9 mouse cellular contexts compared by ENCODE assay signal in genomic region chr11:86532834-86533233, GRCm38 (mm10). TPM values are rescaled to one million over a fixed set of nuclear protein-coding genes. Genes with fewer than 3 reads are reported as not detected.
DNase-seq lines count a peak whose midpoint lies in the region; ATAC-seq lines count a peak whose summit lies in the region.
"Had no signal": no experiment of that assay in that cellular context is flagged by ENCODE, and none has a peak within 500 bp of the region (broad histone marks: within the 10 kb centered on the region; RNA-seq: fewer than 3 reads in every experiment).

No protein-coding gene starts in this region.

- H3K4me1 ChIP-seq in midbrain, embryonic 11.5 days (ENCODE audit: control insufficient read depth, insufficient read depth, low read length): no peaks in the 10 kb centered on the region
- H3K4me1 ChIP-seq in midbrain, embryonic 15.5 days: no peaks in the 10 kb centered on the region
- H3K4me1 ChIP-seq: lung, embryonic 15.5 days had no signal

- peaks cover 3% of the 10 kb centered on the region; the same call in 1 of the 2 replicates for H3K36me3 ChIP-seq in midbrain, embryonic 11.5 days (ENCODE audit: control insufficient read depth, insufficient read depth, low read length)
- H3K36me3 ChIP-seq in midbrain, embryonic 15.5 days (replicated peaks): peaks cover 10% of the 10 kb centered on the region; the same call in 1 of the 2 replicates

- H3K27ac ChIP-seq in midbrain, embryonic 11.5 days (ENCODE audit: low read depth, low read length): no peak overlapping the region
- H3K27ac ChIP-seq in midbrain, embryonic 15.5 days: no peak overlapping the region
- H3K27ac ChIP-seq: lung, embryonic 15.5 days had no signal

- no peaks in the 10 kb centered on the region for H3K9me3 ChIP-seq in midbrain, embryonic 11.5 days (ENCODE audit: control insufficient read depth, low read length)
- H3K9me3 ChIP-seq in midbrain, embryonic 15.5 days: no peaks in the 10 kb centered on the region
- H3K9me3 ChIP-seq: lung, embryonic 15.5 days had no signal

- H3K4me2 ChIP-seq in midbrain, embryonic 11.5 days: no peak overlapping the region
- no peak overlapping the region for H3K4me2 ChIP-seq in midbrain, embryonic 15.5 days
- H3K4me2 ChIP-seq: lung, embryonic 15.5 days had no signal

- DNase-seq in cerebellum, adult 9-10 months: peak; percentile 28
- DNase-seq in midbrain, embryonic 11.5 days (ENCODE audit: low spot score, missing footprints): peak; percentile 90
- DNase-seq in embryo, embryonic 10 days (ENCODE audit: low spot score): peak; percentile 28
- DNase-seq in mesoderm, embryonic 11.5 days (ENCODE audit: low read depth, low spot score): peak; percentile 11
- no peak for DNase-seq in spleen, adult 12 weeks (ENCODE audit: low spot score)

- H3K27me3 ChIP-seq in midbrain, embryonic 11.5 days (ENCODE audit: control insufficient read depth, insufficient read depth, low read length): no peaks in the 10 kb centered on the region
- H3K27me3 ChIP-seq in midbrain, embryonic 15.5 days (replicated peaks): no peaks in the 10 kb centered on the region
- H3K27me3 ChIP-seq: lung, embryonic 15.5 days had no signal

- ATAC-seq in cerebellum, adult (ENCODE audit: insufficient number of reproducible peaks, low FRiP score, low TSS enrichment): no peak
- no peak for ATAC-seq in midbrain, embryonic 11.5 days (ENCODE audit: low FRiP score)
- no peak for ATAC-seq in midbrain, embryonic 15.5 days (replicated peaks)
- ATAC-seq in frontal cortex, adult (ENCODE audit: low TSS enrichment): no peak

- WGBS in midbrain, embryonic 11.5 days: 80% methylated on average over 1 of the region's 1 CpGs
- 73% methylated on average over 1 of the region's 1 CpGs for WGBS in midbrain, embryonic 15.5 days

- no peak overlapping the region for H3K9ac ChIP-seq in midbrain, embryonic 11.5 days (ENCODE audit: low read length)
- H3K9ac ChIP-seq in midbrain, embryonic 15.5 days: no peak overlapping the region
- H3K9ac ChIP-seq: lung, embryonic 15.5 days had no signal

- H3K4me3 ChIP-seq in midbrain, embryonic 11.5 days (ENCODE audit: low read depth, low read length): no peak overlapping the region
- no peak overlapping the region for H3K4me3 ChIP-seq in midbrain, embryonic 15.5 days
- H3K4me3 ChIP-seq: lung, embryonic 15.5 days had no signal

RNA-seq across cellular contexts. Expression of gene Rps6kb1, which starts 11.8 kb away (rescaled TPM):
- polyA plus RNA-seq in midbrain, embryonic 11.5 days (2014; fragmentation: Nextera tagmentation; extraction: Ambion mirVana): 54.1 and 62.2 TPM in 2 replicates
- 49.5 and 53.2 TPM in 2 replicates for polyA plus RNA-seq in midbrain, embryonic 15.5 days (2015; fragmentation: Nextera tagmentation; extraction: Ambion mirVana)

RNA-seq across cellular contexts. Expression of gene Tubd1, which starts 12.0 kb away (rescaled TPM):
- polyA plus RNA-seq in midbrain, embryonic 11.5 days (2014; fragmentation: Nextera tagmentation; extraction: Ambion mirVana): 11.2 and 15.1 TPM in 2 replicates
- 6.8 and 6.9 TPM in 2 replicates for polyA plus RNA-seq in midbrain, embryonic 15.5 days (2015; fragmentation: Nextera tagmentation; extraction: Ambion mirVana)

RNA-seq across cellular contexts. Expression of gene Rnft1, which starts 48.4 kb away (rescaled TPM):
- 23.7 and 25.1 TPM in 2 replicates for polyA plus RNA-seq in midbrain, embryonic 11.5 days (2014; fragmentation: Nextera tagmentation; extraction: Ambion mirVana)
- polyA plus RNA-seq in midbrain, embryonic 15.5 days (2015; fragmentation: Nextera tagmentation; extraction: Ambion mirVana): 16.0 and 16.8 TPM in 2 replicates
